8 mouse cellular contexts compared by ENCODE assay signal in the genomic region with DNA sequence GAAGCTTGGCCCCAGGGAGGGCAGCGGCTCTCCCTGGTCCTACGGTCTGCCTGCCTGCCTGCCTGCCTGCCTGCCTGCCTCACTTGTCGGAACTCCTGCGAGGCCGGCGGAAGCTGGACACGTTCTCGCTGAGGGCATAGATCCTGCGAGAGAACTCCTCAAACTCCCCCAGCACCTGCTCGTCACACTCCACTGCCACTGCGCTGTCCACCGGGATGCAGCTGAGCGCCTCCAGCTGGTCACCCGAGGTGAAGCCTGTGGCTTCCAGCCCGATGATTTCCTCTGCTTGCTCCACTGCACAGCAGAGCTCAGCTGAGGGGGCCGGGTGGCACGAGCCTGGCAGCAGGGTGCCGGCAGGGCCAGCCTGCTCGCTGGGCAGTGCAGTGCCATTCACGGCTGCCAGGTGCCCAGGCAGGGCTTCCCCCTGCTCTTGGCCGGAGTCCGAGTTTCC. TPM values are rescaled to one million over a fixed set of nuclear protein-coding genes. Genes with fewer than 3 reads are reported as not detected.
DNase-seq lines count a peak whose midpoint lies in the region; ATAC-seq and TF ChIP-seq lines count a peak whose summit lies in the region.

No protein-coding gene starts in this region.

- no peaks in the 10 kb centered on the region for H3K4me1 ChIP-seq in liver, postnatal 0 days (ENCODE audit: insufficient read depth)
- no peaks in the 10 kb centered on the region; the same call in none of the 2 replicates for H3K4me1 ChIP-seq in liver, embryonic 11.5 days (replicated peaks; ENCODE audit: control insufficient read depth, insufficient read depth, low read length)
- peaks cover 18% of the 10 kb centered on the region for H3K4me1 ChIP-seq in kidney, embryonic 16.5 days (ENCODE audit: insufficient read depth, low read length)
- H3K4me1 ChIP-seq in heart, embryonic 12.5 days (replicated peaks): peaks cover 6% of the 10 kb centered on the region; the same call in 1 of the 2 replicates

- no peaks in the 10 kb centered on the region for H3K9me3 ChIP-seq in liver, postnatal 0 days (ENCODE audit: low read length)
- H3K9me3 ChIP-seq in liver, embryonic 11.5 days (ENCODE audit: control insufficient read depth, low read length): no peaks in the 10 kb centered on the region
- no peaks in the 10 kb centered on the region for H3K9me3 ChIP-seq in kidney, embryonic 16.5 days (ENCODE audit: low read length)
- no peaks in the 10 kb centered on the region for H3K9me3 ChIP-seq in heart, embryonic 12.5 days (replicated peaks)

- DNase-seq in liver, postnatal 0 days: peak; percentile 46
- DNase-seq in liver, embryonic 11.5 days (ENCODE audit: low spot score): no peak
- DNase-seq in cerebellum, postnatal 36 days: peak; percentile 70 to 75
- DNase-seq in retina, postnatal 1 day: peak; percentile 88
- no peak for DNase-seq in liver
- DNase-seq in testis, postnatal 14 days (ENCODE audit: low spot score): no peak

- no peaks in the 10 kb centered on the region for H3K27me3 ChIP-seq in liver, postnatal 0 days (ENCODE audit: insufficient read depth, low read length)
- no peaks in the 10 kb centered on the region for H3K27me3 ChIP-seq in liver, embryonic 11.5 days (replicated peaks; ENCODE audit: control insufficient read depth, insufficient read depth, low read length)
- H3K27me3 ChIP-seq in kidney, embryonic 16.5 days (ENCODE audit: insufficient read depth, low read length): no peaks in the 10 kb centered on the region
- H3K27me3 ChIP-seq in heart, embryonic 12.5 days (replicated peaks): no peaks in the 10 kb centered on the region

- H3K9ac ChIP-seq in liver, postnatal 0 days (replicated peaks): no peak overlapping the region
- H3K9ac ChIP-seq in liver, embryonic 11.5 days (ENCODE audit: low read depth, low read length): no peak overlapping the region
- H3K9ac ChIP-seq in kidney, embryonic 16.5 days (replicated peaks; ENCODE audit: low read length): no peak overlapping the region
- H3K9ac ChIP-seq in heart, embryonic 12.5 days: no peak overlapping the region

- TF ChIP-seq EP300 in liver, postnatal 0 days (IDR thresholded peaks at IDR 0.05; ENCODE audit: low read depth): no peak

- H3K36me3 ChIP-seq in liver, postnatal 0 days (replicated peaks; ENCODE audit: insufficient read depth, low read length): peaks cover 22% of the 10 kb centered on the region
- no peaks in the 10 kb centered on the region for H3K36me3 ChIP-seq in liver, embryonic 11.5 days (ENCODE audit: control insufficient read depth, insufficient read depth, low read length)
- 0 out of 2 replicates have a peak, but pooled peaks cover 3% of the 10 kb centered on the region for H3K36me3 ChIP-seq in kidney, embryonic 16.5 days (ENCODE audit: insufficient read depth, low read length)
- peaks cover 28% of the 10 kb centered on the region for H3K36me3 ChIP-seq in heart, embryonic 12.5 days

- peak; percentile 29 for ATAC-seq in liver, postnatal 0 days
- no peak for ATAC-seq in liver, embryonic 11.5 days (replicated peaks; ENCODE audit: low FRiP score)
- peak; percentile 88 for ATAC-seq in kidney, embryonic 16.5 days (ENCODE audit: low FRiP score, low TSS enrichment)
- ATAC-seq in heart, embryonic 12.5 days (ENCODE audit: insufficient number of reproducible peaks, low FRiP score): no peak

- peak; percentile 41; the same call in 1 of the 2 replicates for TF ChIP-seq CTCF in liver, postnatal 0 days (IDR thresholded peaks at IDR 0.05; ENCODE audit: low read depth)

- H3K27ac ChIP-seq in liver, postnatal 0 days (ENCODE audit: low read depth): no peak overlapping the region
- H3K27ac ChIP-seq in liver, embryonic 11.5 days (ENCODE audit: low read depth, low read length): no peak overlapping the region
- no peak overlapping the region for H3K27ac ChIP-seq in kidney, embryonic 16.5 days (ENCODE audit: low read length)
- no peak overlapping the region for H3K27ac ChIP-seq in heart, embryonic 12.5 days (ENCODE audit: poor library complexity, severe bottlenecking)

- no peak overlapping the region for H3K4me3 ChIP-seq in liver, postnatal 0 days (ENCODE audit: low read depth, low read length)
- H3K4me3 ChIP-seq in liver, embryonic 11.5 days (ENCODE audit: low read depth, low read length): no peak overlapping the region
- no peak overlapping the region for H3K4me3 ChIP-seq in kidney, embryonic 16.5 days (ENCODE audit: low read length)
- no peak overlapping the region for H3K4me3 ChIP-seq in heart, embryonic 12.5 days

- no peak overlapping the region for H3K4me2 ChIP-seq in liver, postnatal 0 days (ENCODE audit: low read depth, low read length)
- no peak overlapping the region; the same call in 1 of the 2 replicates for H3K4me2 ChIP-seq in liver, embryonic 11.5 days
- H3K4me2 ChIP-seq in kidney, embryonic 16.5 days (replicated peaks; ENCODE audit: low read depth, low read length): peak overlapping the region; percentile 26
- H3K4me2 ChIP-seq in heart, embryonic 12.5 days: no peak overlapping the region

- 68% methylated on average over 22 of the region's 22 CpGs for WGBS in liver, postnatal 0 days (ENCODE audit: insufficient replicate concordance)
- WGBS in liver, embryonic 11.5 days: 68% methylated on average over 22 of the region's 22 CpGs
- WGBS in kidney, embryonic 16.5 days: 35% methylated on average over 22 of the region's 22 CpGs
- 67% methylated on average over 22 of the region's 22 CpGs for WGBS in heart, embryonic 12.5 days

RNA-seq across cellular contexts. Expression of gene Wnt11, which starts 52.9 kb away (rescaled TPM):
- 0.12 and 0.40 TPM in 2 replicates for polyA plus RNA-seq in liver, postnatal 0 days (2015; fragmentation: Nextera tagmentation; extraction: Ambion mirVana)
- 7.5 and 8.0 TPM in 2 replicates for polyA plus RNA-seq in liver, embryonic 11.5 days (2014; fragmentation: Nextera tagmentation; extraction: Ambion mirVana)
- polyA plus RNA-seq in kidney, embryonic 16.5 days (2015; fragmentation: Nextera tagmentation; extraction: Ambion mirVana): 32.4 and 33.3 TPM in 2 replicates
- 26.3 and 31.0 TPM in 2 replicates for polyA plus RNA-seq in heart, embryonic 12.5 days (2016; fragmentation: Nextera tagmentation; extraction: Ambion mirVana)

Comparison
In these comparisons a context has a peak if more than half of its experiments do, and no peak if none do; other contexts are left out.
1. ATAC-seq: peak in liver, postnatal 0 days (single experiment) and kidney, embryonic 16.5 days (single experiment); none in liver, embryonic 11.5 days (single experiment) and heart, embryonic 12.5 days (single experiment).
2. DNase-seq: peak in liver, postnatal 0 days (single experiment), cerebellum, postnatal 36 days (2 of 2) and retina, postnatal 1 day (single experiment); none in liver, embryonic 11.5 days (single experiment), liver (single experiment) and testis, postnatal 14 days (single experiment).